Mouse (Mus musculus) gastrocnemius, postnatal 36 days (tissue): ENCODE measurements around the gene Fgfbp1. TPM values are rescaled to one million over a fixed set of nuclear protein-coding genes. Genes with fewer than 3 reads are reported as not detected.

Experiments used
- DNase-seq, 2 experiments: peaks; one replicate each; pipeline ENCODE4 v3.0.0; 2022
- intact Hi-C: fragments of 180-260 bp; cut with DNase I; formaldehyde crosslinking; loops from one replicate; pipeline ENCODE4 v1.15.1; 2025
- total RNA-seq, 2 experiments: library from RNA; stranded (reverse); gene quantifications; 2 replicates each; pipeline ENCODE4 v1.2.3; 2021

The Fgfbp1 gene
- total RNA-seq, 2 experiments from 2014 or later: 3.7 to 6.3 TPM

DNA sequence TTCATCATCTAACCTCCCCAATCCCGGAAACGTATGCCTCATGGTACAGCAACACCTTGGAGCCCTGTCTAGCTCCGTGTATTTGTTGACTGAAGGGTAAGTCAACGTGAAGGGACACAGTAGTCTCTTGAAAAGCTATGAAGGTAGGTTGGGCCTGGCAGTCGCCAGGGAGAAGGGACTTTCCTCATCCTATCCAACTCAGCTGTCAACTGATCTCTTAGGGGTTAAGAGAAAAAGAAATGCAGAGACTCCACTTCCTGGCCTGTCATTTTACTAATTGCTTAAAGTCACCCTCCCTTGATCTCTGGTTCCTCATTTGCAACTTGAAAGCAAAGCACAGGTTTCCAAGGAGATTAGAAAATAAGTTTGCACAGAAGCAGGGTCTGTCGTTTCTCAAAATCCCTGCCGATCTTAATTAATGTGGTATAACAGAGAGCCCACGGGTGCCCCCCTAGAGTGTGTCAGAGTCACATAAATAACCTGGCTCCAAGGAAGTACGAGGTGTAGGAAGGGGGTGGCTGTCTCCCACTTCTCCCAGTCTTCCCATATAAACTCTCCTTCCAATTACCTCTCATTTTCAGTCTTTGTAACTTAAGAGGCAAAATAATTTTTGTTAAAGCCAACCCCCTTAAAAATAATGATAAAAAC, 34.1 kb downstream of the Fgfbp1 start:
- intact Hi-C loops: no loop called here
- no peak for DNase-seq

- DNase-seq: no peak
- intact Hi-C loops: no loop called here
Observed at GRCm38 (mm10) chr5:43933269-43933668, 48.3 kb downstream of the Fgfbp1 start.

Other genes with a start within 250 kb of the Fgfbp1 start
- gene Bst1, start 162.9 kb downstream of the Fgfbp1 start, total RNA-seq: under 1 TPM in 1 of 2 experiments, not detected in 1; 0.30 TPM
- gene Fbxl5, start 160.1 kb downstream of the Fgfbp1 start, total RNA-seq: 10 to 100 TPM; 30.0 to 30.2 TPM
- gene Cd38, start 113.2 kb downstream of the Fgfbp1 start, total RNA-seq: 1 to 10 TPM; 2.8 to 3.1 TPM
- 1 to 10 TPM; 3.5 TPM for gene Gm7879, start 68.6 kb downstream of the Fgfbp1 start, total RNA-seq
- gene Prom1, start 120.3 kb upstream of the Fgfbp1 start, total RNA-seq: 10 to 100 TPM; 10.1 to 11.4 TPM
- 10 to 100 TPM; 37.0 to 37.4 TPM for gene Tapt1, start 244.8 kb upstream of the Fgfbp1 start, total RNA-seq